Mouse (Mus musculus): ENCODE data around the gene Gimap7. TPM values are rescaled to one million over a fixed set of nuclear protein-coding genes. Genes with fewer than 3 reads are reported as not detected.
A peak's percentile ranks its signal among the peaks of the same experiment; 100 is the strongest.

Gene Gimap7
- polyA plus RNA-seq, 1 experiment from 2014 or later, result not detected

- 63% methylated on average over 8 of the region's 8 CpGs for WGBS
- no peaks in the 10 kb centered on the region for H3K4me1 ChIP-seq (ENCODE audit: control insufficient read depth, insufficient read depth, low read length)
These were observed 14.5 kb downstream of the Gimap7 start for GRCm38 (mm10) chr6:48732864-48733304.

GRCm38 (mm10) chr6:48733660-48734059 is 15.2 kb downstream of the Gimap7 start:
- Histone ChIP-seq H3K36me3 (ENCODE audit: control insufficient read depth, insufficient read depth, low read length) (no peaks in the 10 kb centered on the region), H3K9me3 (replicated peaks; ENCODE audit: control insufficient read depth, low read length) (no peaks in the 10 kb centered on the region), H3K4me2 (ENCODE audit: low read length) (no peak overlapping the region), H3K9ac (ENCODE audit: low read length) (no peak overlapping the region), H3K27me3 (replicated peaks; ENCODE audit: control insufficient read depth, insufficient read depth, low read length) (no peaks in the 10 kb centered on the region), H3K4me3 (ENCODE audit: low read depth, low read length) (no peak overlapping the region), H3K4me1 (ENCODE audit: control insufficient read depth, insufficient read depth, low read length) (no peaks in the 10 kb centered on the region), H3K27ac (ENCODE audit: low read depth, low read length) (no peak overlapping the region)
- 82% methylated on average over 1 of the region's 1 CpGs for WGBS
- ATAC-seq (no peak), DNase-seq (ENCODE audit: low spot score) (no peak)

More at GRCm38 (mm10) chr6:48732864-48733304, 14.5 kb downstream of the Gimap7 start:
- H3K9ac ChIP-seq (ENCODE audit: low read length), result no peak overlapping the region
- no peaks in the 10 kb centered on the region for H3K9me3 ChIP-seq (replicated peaks; ENCODE audit: control insufficient read depth, low read length)
- ATAC-seq (no peak), DNase-seq (ENCODE audit: low spot score) (no peak)
- H3K36me3 ChIP-seq (ENCODE audit: control insufficient read depth, insufficient read depth, low read length), result no peaks in the 10 kb centered on the region
- no peak overlapping the region for H3K4me3 ChIP-seq (ENCODE audit: low read depth, low read length)
- no peaks in the 10 kb centered on the region for H3K27me3 ChIP-seq (replicated peaks; ENCODE audit: control insufficient read depth, insufficient read depth, low read length)
- no peak overlapping the region for H3K27ac ChIP-seq (ENCODE audit: low read depth, low read length)
- no peak overlapping the region for H3K4me2 ChIP-seq (ENCODE audit: low read length)

GRCm38 (mm10) chr6:48737053-48737452 is 18.6 kb downstream of the Gimap7 start:
- Histone ChIP-seq H3K4me1 (ENCODE audit: control insufficient read depth, insufficient read depth, low read length) (no peaks in the 10 kb centered on the region), H3K27me3 (replicated peaks; ENCODE audit: control insufficient read depth, insufficient read depth, low read length) (peaks cover 6% of the 10 kb centered on the region), H3K4me2 (ENCODE audit: low read length) (no peak overlapping the region), H3K4me3 (ENCODE audit: low read depth, low read length) (no peak overlapping the region), H3K9me3 (replicated peaks; ENCODE audit: control insufficient read depth, low read length) (no peaks in the 10 kb centered on the region), H3K36me3 (ENCODE audit: control insufficient read depth, insufficient read depth, low read length) (no peaks in the 10 kb centered on the region), H3K9ac (ENCODE audit: low read length) (no peak overlapping the region), H3K27ac (ENCODE audit: low read depth, low read length) (no peak overlapping the region)
- no peak for ATAC-seq
- WGBS, result 79% methylated on average over 2 of the region's 2 CpGs
- DNase-seq (ENCODE audit: low spot score), result no peak

- Histone ChIP-seq H3K27ac (ENCODE audit: low read depth, low read length) (no peak overlapping the region), H3K4me3 (ENCODE audit: low read depth, low read length) (no peak overlapping the region), H3K4me1 (ENCODE audit: control insufficient read depth, insufficient read depth, low read length) (no peaks in the 10 kb centered on the region), H3K4me2 (ENCODE audit: low read length) (no peak overlapping the region), H3K9me3 (replicated peaks; ENCODE audit: control insufficient read depth, low read length) (no peaks in the 10 kb centered on the region), H3K36me3 (ENCODE audit: control insufficient read depth, insufficient read depth, low read length) (no peaks in the 10 kb centered on the region), H3K27me3 (replicated peaks; ENCODE audit: control insufficient read depth, insufficient read depth, low read length) (peaks cover 13% of the 10 kb centered on the region), H3K9ac (ENCODE audit: low read length) (no peak overlapping the region)
- 93% methylated on average over 5 of the region's 5 CpGs for WGBS
- no peak for ATAC-seq
- DNase-seq (ENCODE audit: low spot score), result no peak
These were observed 19.3 kb downstream of the Gimap7 start for GRCm38 (mm10) chr6:48737688-48738087.

GRCm38 (mm10) chr6:48738961-48739779 is 20.7 kb downstream of the Gimap7 start, which contains the start of gene Gimap1:
Gene Gimap1 (plus strand): TSS chr6:48739054.
- Histone ChIP-seq H3K27me3 (replicated peaks; ENCODE audit: control insufficient read depth, insufficient read depth, low read length) (peaks cover 21% of the 10 kb centered on the region), H3K36me3 (ENCODE audit: control insufficient read depth, insufficient read depth, low read length) (no peaks in the 10 kb centered on the region), H3K4me2 (ENCODE audit: low read length) (no peak within 1 kb of the TSS), H3K27ac (ENCODE audit: low read depth, low read length) (no peak within 1 kb of the TSS), H3K9ac (ENCODE audit: low read length) (no peak within 1 kb of the TSS), H3K9me3 (replicated peaks; ENCODE audit: control insufficient read depth, low read length) (no peaks in the 10 kb centered on the region), H3K4me1 (ENCODE audit: control insufficient read depth, insufficient read depth, low read length) (no peaks in the 10 kb centered on the region), H3K4me3 (ENCODE audit: low read depth, low read length) (no peak within 1 kb of the TSS)
- DNase-seq (ENCODE audit: low spot score) (no peak), ATAC-seq (no peak)
- 86% methylated on average over 15 of the region's 15 CpGs for WGBS

GRCm38 (mm10) chr6:48739780-48740055 is 21.3 kb downstream of the Gimap7 start:
- WGBS, result 91% methylated on average over 3 of the region's 3 CpGs
- Histone ChIP-seq H3K9me3 (replicated peaks; ENCODE audit: control insufficient read depth, low read length) (no peaks in the 10 kb centered on the region), H3K4me3 (ENCODE audit: low read depth, low read length) (no peak overlapping the region), H3K9ac (ENCODE audit: low read length) (no peak overlapping the region), H3K27me3 (replicated peaks; ENCODE audit: control insufficient read depth, insufficient read depth, low read length) (peaks cover 22% of the 10 kb centered on the region), H3K4me2 (ENCODE audit: low read length) (no peak overlapping the region), H3K27ac (ENCODE audit: low read depth, low read length) (no peak overlapping the region), H3K36me3 (ENCODE audit: control insufficient read depth, insufficient read depth, low read length) (no peaks in the 10 kb centered on the region), H3K4me1 (ENCODE audit: control insufficient read depth, insufficient read depth, low read length) (no peaks in the 10 kb centered on the region)
- ATAC-seq, result no peak
- DNase-seq (ENCODE audit: low spot score), result no peak

- ATAC-seq, result no peak
- Histone ChIP-seq H3K9ac (ENCODE audit: low read length) (no peak overlapping the region), H3K36me3 (ENCODE audit: control insufficient read depth, insufficient read depth, low read length) (no peaks in the 10 kb centered on the region), H3K4me3 (ENCODE audit: low read depth, low read length) (no peak overlapping the region), H3K27ac (ENCODE audit: low read depth, low read length) (no peak overlapping the region), H3K27me3 (replicated peaks; ENCODE audit: control insufficient read depth, insufficient read depth, low read length) (peaks cover 22% of the 10 kb centered on the region), H3K4me1 (ENCODE audit: control insufficient read depth, insufficient read depth, low read length) (no peaks in the 10 kb centered on the region), H3K9me3 (replicated peaks; ENCODE audit: control insufficient read depth, low read length) (no peaks in the 10 kb centered on the region), H3K4me2 (ENCODE audit: low read length) (no peak overlapping the region)
- WGBS, result 82% methylated on average over 3 of the region's 3 CpGs
- DNase-seq (ENCODE audit: low spot score), result no peak
These were observed 22.2 kb downstream of the Gimap7 start for GRCm38 (mm10) chr6:48740501-48741169.

GRCm38 (mm10) chr6:48741273-48741672 is 22.9 kb downstream of the Gimap7 start:
- no peak for ATAC-seq
- 27% methylated on average over 3 of the region's 3 CpGs for WGBS
- peaks cover 22% of the 10 kb centered on the region for H3K27me3 ChIP-seq (replicated peaks; ENCODE audit: control insufficient read depth, insufficient read depth, low read length)
- H3K4me3 ChIP-seq (ENCODE audit: low read depth, low read length), result no peak overlapping the region
- H3K9ac ChIP-seq (ENCODE audit: low read length), result no peak overlapping the region
- no peak overlapping the region for H3K27ac ChIP-seq (ENCODE audit: low read depth, low read length)
- no peaks in the 10 kb centered on the region for H3K36me3 ChIP-seq (ENCODE audit: control insufficient read depth, insufficient read depth, low read length)
- H3K4me2 ChIP-seq (ENCODE audit: low read length), result no peak overlapping the region
- no peak for DNase-seq (ENCODE audit: low spot score)
- H3K9me3 ChIP-seq (replicated peaks; ENCODE audit: control insufficient read depth, low read length), result no peaks in the 10 kb centered on the region
- H3K4me1 ChIP-seq (ENCODE audit: control insufficient read depth, insufficient read depth, low read length), result no peaks in the 10 kb centered on the region

GRCm38 (mm10) chr6:48741711-48742206 is 23.3 kb downstream of the Gimap7 start:
- 40% methylated on average over 9 of the region's 9 CpGs for WGBS

More at GRCm38 (mm10) chr6:48741711-48742206, 23.3 kb downstream of the Gimap7 start:
- H3K27me3 ChIP-seq (replicated peaks; ENCODE audit: control insufficient read depth, insufficient read depth, low read length), result peaks cover 22% of the 10 kb centered on the region
- H3K4me2 ChIP-seq (ENCODE audit: low read length), result peak overlapping the region; percentile 64; the same call in 1 of the 2 replicates
- no peaks in the 10 kb centered on the region for H3K9me3 ChIP-seq (replicated peaks; ENCODE audit: control insufficient read depth, low read length)
- no peak overlapping the region for H3K4me3 ChIP-seq (ENCODE audit: low read depth, low read length)
- no peak overlapping the region for H3K9ac ChIP-seq (ENCODE audit: low read length)
- DNase-seq (ENCODE audit: low spot score) (no peak), ATAC-seq (no peak)
- H3K4me1 ChIP-seq (ENCODE audit: control insufficient read depth, insufficient read depth, low read length), result no peaks in the 10 kb centered on the region
- H3K27ac ChIP-seq (ENCODE audit: low read depth, low read length), result no peak overlapping the region
- H3K36me3 ChIP-seq (ENCODE audit: control insufficient read depth, insufficient read depth, low read length), result no peaks in the 10 kb centered on the region
